ENCODE assay signal across 25 mouse cellular contexts in genomic region chr1:131540795-131541194, GRCm38 (mm10). TPM values are rescaled to one million over a fixed set of nuclear protein-coding genes. Genes with fewer than 3 reads are reported as not detected.
"Had no signal": no experiment of that assay in that cellular context is flagged by ENCODE, and none has a peak within 500 bp of the region (broad histone marks: within the 10 kb centered on the region; RNA-seq: fewer than 3 reads in every experiment).

No protein-coding gene starts in this region.

- H3K4me2 ChIP-seq: limb, embryonic 12.5 days; limb, embryonic 15.5 days; liver, embryonic 11.5 days; lung, embryonic 14.5 days; midbrain, embryonic 13.5 days; stomach, embryonic 15.5 days had no signal

- H3K27ac ChIP-seq: limb, embryonic 12.5 days; liver, embryonic 14.5 days; macrophage; midbrain, embryonic 13.5 days had no signal

- H3K4me3 ChIP-seq: limb, embryonic 12.5 days; limb, embryonic 15.5 days; midbrain, embryonic 13.5 days; stomach, embryonic 15.5 days had no signal

- ATAC-seq: liver, postnatal 0 days; lung, postnatal 0 days; midbrain, embryonic 13.5 days had no signal

- H3K27me3 ChIP-seq: limb, embryonic 12.5 days; limb, embryonic 15.5 days; midbrain, embryonic 13.5 days; stomach, embryonic 15.5 days had no signal

- H3K9ac ChIP-seq: limb, embryonic 12.5 days; limb, embryonic 15.5 days; liver, embryonic 14.5 days; liver, postnatal 0 days; lung, embryonic 14.5 days; midbrain, embryonic 13.5 days; stomach, embryonic 15.5 days had no signal

- H3K36me3 ChIP-seq: limb, embryonic 15.5 days; midbrain, embryonic 13.5 days; stomach, embryonic 15.5 days had no signal

- DNase-seq: kidney, adult 9 months; kidney, postnatal 14 days; kidney, postnatal 4 days; left cerebral cortex, postnatal 4 days; liver, postnatal 0 days; lung, embryonic 14.5 days; right cerebral cortex, adult 18-20 months; right cerebral cortex, postnatal 14 days; right cerebral cortex, postnatal 4 days; thymus, postnatal 25 days had no signal

- H3K9me3 ChIP-seq: limb, embryonic 12.5 days; limb, embryonic 15.5 days; midbrain, embryonic 13.5 days; stomach, embryonic 15.5 days had no signal

RNA-seq across cellular contexts. Expression of gene Avpr1b, which starts 58.2 kb away (rescaled TPM):
- total RNA-seq: left cerebral cortex, adult 8-10 months; left cerebral cortex, postnatal 14 days; left cerebral cortex, postnatal 4 days; megakaryocyte, adult 5-6 weeks; midbrain, postnatal 0 days had no signal
- polyA plus RNA-seq: kidney, embryonic 16.5 days; limb, embryonic 12.5 days; limb, embryonic 15.5 days; liver, embryonic 11.5 days; liver, embryonic 14.5 days; liver, postnatal 0 days; lung, embryonic 14.5 days; lung, postnatal 0 days; macrophage; midbrain, embryonic 13.5 days; midbrain, postnatal 0 days; neural tube, embryonic 14.5 days; stomach, embryonic 15.5 days; thymus, postnatal 0 days had no signal
